Mouse (Mus musculus) olfactory bulb, adult 2 months (tissue): ENCODE data around the gene Utf1.

ENCODE experiments used
- CTCF ChIP-seq: fragments of 200-500 bp; IDR thresholded peaks from 2 replicates; pipeline ENCODE4 v1.5.1; 2012; ENCODE audit warnings: low read depth, mild to moderate bottlenecking, low read length, moderate library complexity; ENCODE audit not compliant: insufficient read depth
- POLR2A ChIP-seq: fragments of 200-500 bp; IDR thresholded peaks from 2 replicates; pipeline ENCODE4 v1.6.1; 2012; ENCODE audit warnings: mild to moderate bottlenecking, low read depth, low read length, moderate library complexity; ENCODE audit not compliant: insufficient read depth

DNA sequence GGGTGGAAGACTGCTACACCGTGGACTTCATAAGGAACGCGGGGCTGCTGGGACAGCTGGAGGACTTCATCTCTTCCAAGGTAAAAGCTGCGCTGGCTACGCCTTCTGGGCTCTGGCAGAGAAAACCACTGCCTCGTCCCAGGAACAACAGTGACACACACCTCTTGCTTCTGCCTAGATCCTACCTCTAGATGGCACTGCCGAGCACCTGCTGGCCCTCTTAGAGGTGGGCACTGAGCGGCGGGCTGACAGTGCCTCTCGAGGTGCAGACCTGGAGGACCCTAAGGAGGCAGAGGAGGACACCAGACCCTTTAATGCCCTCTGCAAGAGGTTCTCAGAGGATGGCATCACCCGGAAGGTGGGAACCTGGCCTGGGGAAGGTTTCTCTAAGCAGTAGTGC is 12.9 kb upstream of the Utf1 start:
- peak; percentile 44; the same call in 1 of the 2 replicates for TF ChIP-seq CTCF
- no peak for TF ChIP-seq POLR2A
